Mouse (Mus musculus) MEL (cell line): ENCODE measurements around the gene Bahcc1. TPM values are rescaled to one million over a fixed set of nuclear protein-coding genes. Genes with fewer than 3 reads are reported as not detected.

ENCODE experiments used
- DNase-seq: peaks from one replicate; pipeline ENCODE4 v3.0.0; 2011; ENCODE audit warnings: low read depth, low spot score
- H3K27ac ChIP-seq: 2 replicates; pipeline ENCODE4 v1.5.1; 2012; ENCODE audit warnings: low read depth, mild to moderate bottlenecking, control low read depth, low read length, moderate library complexity; ENCODE audit not compliant: control insufficient read depth
- H3K27me3 ChIP-seq, 2 experiments: fragments of 150-350 bp in 1 of 2; sonication (generic) in 1 of 2; 2 replicates each; pipeline ENCODE4 v1.6.1; 2012; ENCODE audit warnings: low read length in 2 of 2, mild to moderate bottlenecking in 2 of 2, improper control_type of control experiment in 1 of 2, moderate library complexity in 1 of 2; ENCODE audit not compliant: insufficient read depth in 2 of 2, control insufficient read depth in 1 of 2
- H3K36me3 ChIP-seq, 2 experiments: 2 replicates each; pipeline ENCODE4 v1.6.1; 2012 to 2014; ENCODE audit warnings: low read length in 2 of 2, improper control_type of control experiment in 1 of 2, inconsistent platforms in 1 of 2, mild to moderate bottlenecking in 1 of 2; ENCODE audit not compliant: insufficient read depth in 2 of 2, control insufficient read depth in 1 of 2
- H3K4me1 ChIP-seq, 2 experiments: fragments of 150-350 bp in 1 of 2; sonication (generic) in 1 of 2; 2 replicates each; pipeline ENCODE4 v1.6.1; 2012; ENCODE audit warnings: low read length in 2 of 2, improper control_type of control experiment in 1 of 2, mild to moderate bottlenecking in 1 of 2; ENCODE audit not compliant: insufficient read depth in 2 of 2, control insufficient read depth in 1 of 2
- H3K4me3 ChIP-seq, 2 experiments: fragments of 150-350 bp in 1 of 2; sonication (generic) in 1 of 2; 2 replicates each; pipeline ENCODE4 v1.5.1; 2012; ENCODE audit warnings: low read depth in 2 of 2, low read length in 2 of 2, mild to moderate bottlenecking in 2 of 2, moderate library complexity in 2 of 2, control low read depth in 1 of 2, improper control_type of control experiment in 1 of 2; ENCODE audit not compliant: control insufficient read depth in 1 of 2, insufficient read depth in 1 of 2
- H3K79me2 ChIP-seq: 2 replicates; pipeline ENCODE4 v1.6.1; 2012; ENCODE audit warnings: mild to moderate bottlenecking, low read length, moderate library complexity; ENCODE audit not compliant: control insufficient read depth, poor library complexity, insufficient read depth
- H3K9ac ChIP-seq: 2 replicates; pipeline ENCODE4 v1.6.1; 2012; ENCODE audit warnings: low read depth, mild to moderate bottlenecking, control low read depth, low read length, moderate library complexity; ENCODE audit not compliant: control insufficient read depth, poor library complexity, severe bottlenecking
- H3K9me3 ChIP-seq: fragments of 150-350 bp; sonication (generic); replicated peaks from 2 replicates; pipeline ENCODE4 v1.6.1; 2012; ENCODE audit warnings: mild to moderate bottlenecking, low read length, improper control_type of control experiment, moderate library complexity; ENCODE audit not compliant: insufficient read depth
- BHLHE40 ChIP-seq: IDR thresholded peaks from 2 replicates; pipeline ENCODE4 v1.6.1; 2012; ENCODE audit warnings: low read depth, mild to moderate bottlenecking, inconsistent platforms, low read length, improper control_type of control experiment, borderline replicate concordance
- CHD2 ChIP-seq: IDR thresholded peaks from 2 replicates; pipeline ENCODE4 v1.6.1; 2011; ENCODE audit warnings: low read length, improper control_type of control experiment
- CTCF ChIP-seq, 3 experiments: IDR thresholded peaks in 2 of 3; conservative IDR thresholded peaks in 1 of 3; 2 replicates each; pipeline ENCODE4 v1.5.1; 2011 to 2012; ENCODE audit warnings: low read length in 3 of 3, low read depth in 2 of 3, mild to moderate bottlenecking in 2 of 3, improper control_type of control experiment in 1 of 3, inconsistent platforms in 1 of 3, mixed read lengths in 1 of 3, moderate library complexity in 1 of 3; ENCODE audit not compliant: control insufficient read depth in 1 of 3, insufficient read depth in 1 of 3, poor library complexity in 1 of 3, severe bottlenecking in 1 of 3
- E2F4 ChIP-seq: IDR thresholded peaks from 2 replicates; pipeline ENCODE4 v1.6.1; 2011; ENCODE audit warnings: low read depth, low read length, improper control_type of control experiment, borderline replicate concordance
- ELF1 ChIP-seq: IDR thresholded peaks from 2 replicates; pipeline ENCODE4 v1.6.1; 2014; ENCODE audit warnings: low read depth, mild to moderate bottlenecking, inconsistent platforms, low read length, improper control_type of control experiment, moderate library complexity
- EP300 ChIP-seq, 2 experiments: IDR thresholded peaks; 2 replicates each; pipeline ENCODE4 v1.6.1; 2011; ENCODE audit warnings: improper control_type of control experiment in 2 of 2, low read length in 2 of 2, low read depth in 1 of 2, mild to moderate bottlenecking in 1 of 2
- GABPA ChIP-seq: IDR thresholded peaks from 2 replicates; pipeline ENCODE4 v1.6.1; 2012; ENCODE audit warnings: low read depth, mild to moderate bottlenecking, inconsistent platforms, low read length, improper control_type of control experiment, moderate library complexity
- GATA1 ChIP-seq: IDR thresholded peaks from 2 replicates; pipeline ENCODE4 v1.6.1; 2011; ENCODE audit warnings: low read depth, low read length, improper control_type of control experiment
- HCFC1 ChIP-seq: IDR thresholded peaks from 2 replicates; pipeline ENCODE4 v1.6.1; 2012; ENCODE audit warnings: low read depth, mild to moderate bottlenecking, inconsistent platforms, low read length, improper control_type of control experiment, moderate library complexity
- KAT2A ChIP-seq: conservative IDR thresholded peaks from 2 replicates; pipeline ENCODE4 v1.6.1; 2012; ENCODE audit warnings: low read depth, low read length, improper control_type of control experiment, inconsistent platforms
- MAFK ChIP-seq: IDR thresholded peaks from 2 replicates; pipeline ENCODE4 v1.6.1; 2011; ENCODE audit warnings: low read depth, mild to moderate bottlenecking, low read length, improper control_type of control experiment, borderline replicate concordance
- MAZ ChIP-seq: IDR thresholded peaks from 2 replicates; pipeline ENCODE4 v1.6.1; 2012; ENCODE audit warnings: low read depth, mild to moderate bottlenecking, inconsistent platforms, low read length, improper control_type of control experiment
- MXI1 ChIP-seq: IDR thresholded peaks from 2 replicates; pipeline ENCODE4 v1.6.1; 2011; ENCODE audit warnings: mild to moderate bottlenecking, low read depth, low read length, improper control_type of control experiment
- MYB ChIP-seq: IDR thresholded peaks from 2 replicates; pipeline ENCODE4 v1.6.1; 2011; ENCODE audit warnings: mild to moderate bottlenecking, low read depth, low read length, improper control_type of control experiment
- NELFE ChIP-seq: IDR thresholded peaks from 2 replicates; pipeline ENCODE4 v1.6.1; 2011; ENCODE audit warnings: low read depth, low read length, improper control_type of control experiment
- NRF1 ChIP-seq: IDR thresholded peaks from 2 replicates; pipeline ENCODE4 v1.6.1; 2014; ENCODE audit warnings: low read depth, mild to moderate bottlenecking, inconsistent platforms, low read length, improper control_type of control experiment, moderate library complexity; ENCODE audit not compliant: poor library complexity, insufficient read depth, severe bottlenecking
- POLR2A ChIP-seq, 2 experiments: IDR thresholded peaks; 2 replicates each; pipeline ENCODE4 v1.6.1; 2011 to 2012; ENCODE audit warnings: low read length in 2 of 2, mild to moderate bottlenecking in 2 of 2, control low read depth in 1 of 2, improper control_type of control experiment in 1 of 2, low read depth in 1 of 2, moderate library complexity in 1 of 2; ENCODE audit not compliant: control insufficient read depth in 1 of 2, insufficient read depth in 1 of 2, poor library complexity in 1 of 2
- RAD21 ChIP-seq: IDR thresholded peaks from 2 replicates; pipeline ENCODE4 v1.6.1; 2011; ENCODE audit warnings: mild to moderate bottlenecking, low read depth, low read length, improper control_type of control experiment
- RCOR1 ChIP-seq: IDR thresholded peaks from 2 replicates; pipeline ENCODE4 v1.6.1; 2012; ENCODE audit warnings: low read depth, mild to moderate bottlenecking, inconsistent platforms, low read length, improper control_type of control experiment
- SMC3 ChIP-seq: IDR thresholded peaks from 2 replicates; pipeline ENCODE4 v1.6.1; 2011; ENCODE audit warnings: low read depth, low read length, improper control_type of control experiment
- TAL1 ChIP-seq: IDR thresholded peaks from 2 replicates; pipeline ENCODE4 v1.6.1; 2012; ENCODE audit warnings: mild to moderate bottlenecking, inconsistent platforms, low read length, moderate library complexity, mixed read lengths
- TBP ChIP-seq: IDR thresholded peaks from 2 replicates; pipeline ENCODE4 v1.8.0; 2011; ENCODE audit warnings: low read depth, low read length, improper control_type of control experiment
- TCF12 ChIP-seq: IDR thresholded peaks from 2 replicates; pipeline ENCODE4 v1.6.1; 2014; ENCODE audit warnings: low read depth, mild to moderate bottlenecking, inconsistent platforms, low read length, improper control_type of control experiment, moderate library complexity
- UBTF ChIP-seq: IDR thresholded peaks from 2 replicates; pipeline ENCODE4 v1.6.1; 2012; ENCODE audit warnings: low read depth, mild to moderate bottlenecking, inconsistent platforms, low read length, improper control_type of control experiment, moderate library complexity, borderline replicate concordance; ENCODE audit not compliant: insufficient read depth
- USF1 ChIP-seq: IDR thresholded peaks from 2 replicates; pipeline ENCODE4 v1.6.1; 2014; ENCODE audit warnings: low read depth, mild to moderate bottlenecking, inconsistent platforms, low read length, improper control_type of control experiment, moderate library complexity
- ZMIZ1 ChIP-seq: IDR thresholded peaks from 2 replicates; pipeline ENCODE4 v1.6.1; 2012; ENCODE audit warnings: low read depth, mild to moderate bottlenecking, inconsistent platforms, low read length, improper control_type of control experiment, moderate library complexity
- polyA plus RNA-seq, 2 experiments: library from polyadenylated mRNA; stranded (reverse) in 1 of 2; unstranded in 1 of 2; fragments of >175 nt in 1 of 2; fragments of >200 nt in 1 of 2; gene quantifications; 2 replicates each; pipeline versions ENCODE4 v1.2.1 to v1.2.4; 2012; ENCODE audit warnings: low replicate concordance in 2 of 2, low read depth in 1 of 2; ENCODE audit not compliant: insufficient read length in 2 of 2, insufficient read depth in 1 of 2, missing spikeins in 1 of 2
- total RNA-seq: library from RNA; depleted of rRNA; stranded (reverse); fragments of 300-350 nt; gene quantifications from 2 replicates; pipeline ENCODE4 v1.2.3, GENCODE M21; 2012

The Bahcc1 gene
- total and polyA plus RNA-seq, 3 experiments, result 0.04 to 0.26 TPM; not detected in 1

DNA sequence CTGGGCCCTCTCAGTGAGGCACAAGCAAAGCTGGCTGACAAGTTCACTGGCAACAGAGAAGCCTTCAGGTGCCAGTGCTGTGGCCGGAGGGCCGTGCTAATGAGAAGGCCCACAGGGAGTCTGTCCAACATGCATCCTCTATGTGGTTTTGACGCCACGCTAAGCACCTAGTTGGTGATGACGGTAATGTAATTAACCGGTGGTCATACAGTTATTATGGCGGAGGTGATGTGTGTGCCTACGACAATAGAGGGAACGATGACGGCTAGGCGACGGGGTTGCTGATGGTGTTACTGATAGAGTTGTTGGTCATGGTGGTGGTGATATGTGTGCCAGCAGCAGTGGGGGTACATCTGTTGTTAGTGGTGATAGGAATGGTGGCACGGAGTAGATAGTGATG lies 25.2 kb downstream of the Bahcc1 start:
- Histone ChIP-seq H3K9me3 (no peaks in the 10 kb centered on the region), H3K9ac (no peak overlapping the region), H3K4me3 (no peak overlapping the region), H3K27me3 (no peaks in the 10 kb centered on the region), H3K27ac (no peak overlapping the region), H3K79me2 (no peaks in the 10 kb centered on the region), H3K36me3 (peaks cover 0 to 8% of the 10 kb centered on the region in 2 experiments; a peak in 2 of 4 replicates), H3K4me1 (peaks cover 8 to 19% of the 10 kb centered on the region in 2 experiments; a peak in 3 of 4 replicates)
- TF ChIP-seq TAL1 (no peak), EP300 (IDR thresholded peaks at IDR 0.05; ENCODE audit: low read depth in 1 of 2, low read length in 2 of 2) (no peak), MYB (no peak), KAT2A (no peak), USF1 (no peak), RAD21 (no peak), ELF1 (no peak), TBP (no peak), SMC3 (no peak), GATA1 (no peak), MAFK (no peak), UBTF (no peak), CHD2 (no peak), HCFC1 (no peak)
- no peak for DNase-seq

DNA sequence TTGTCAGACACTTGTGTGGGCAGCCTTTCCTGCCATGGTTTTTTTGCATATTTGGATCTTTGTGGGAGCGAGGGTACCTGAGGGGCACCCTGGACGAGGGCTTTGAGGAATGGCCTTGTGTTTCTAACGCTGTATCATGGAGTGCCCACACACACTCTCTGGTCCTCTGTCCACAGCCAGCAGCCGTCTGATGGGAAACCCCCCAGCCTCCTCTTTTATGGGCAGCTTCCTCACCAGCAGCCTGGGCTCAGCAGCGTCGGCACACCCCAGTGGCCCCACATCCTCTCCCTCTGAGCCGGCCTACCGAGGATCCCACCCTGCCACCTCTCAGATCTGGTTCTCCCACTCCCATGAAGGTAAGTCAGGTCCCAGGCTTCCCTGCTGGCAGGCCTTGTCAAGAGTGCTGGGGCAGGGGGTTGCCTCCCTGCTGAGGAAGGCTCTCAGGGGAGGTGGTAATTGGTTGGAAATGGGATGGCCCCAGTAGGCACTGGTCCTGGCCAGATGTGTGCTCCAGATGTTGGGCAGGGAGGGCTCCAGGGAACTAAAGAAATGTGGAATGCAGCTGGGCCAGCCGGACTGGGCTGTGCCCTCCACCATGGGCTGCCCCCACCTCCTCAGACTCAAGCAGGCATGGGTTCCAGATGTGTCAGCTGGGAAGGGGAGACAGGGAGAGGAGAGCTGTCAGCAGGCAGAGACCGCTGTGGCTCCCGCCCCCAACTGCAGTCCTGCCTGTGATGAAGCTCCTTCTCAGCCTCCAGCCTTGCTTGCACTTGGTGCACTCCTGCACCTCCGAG lies 26.3 kb downstream of the Bahcc1 start:
- no peak overlapping the region for H3K9ac ChIP-seq
- DNase-seq, result no peak
- TF ChIP-seq USF1, result no peak
- no peak for TF ChIP-seq KAT2A
- TF ChIP-seq ELF1, result no peak
- TF ChIP-seq HCFC1, result no peak
- TF ChIP-seq RCOR1, result no peak
- no peak for TF ChIP-seq MXI1
- no peak for TF ChIP-seq TCF12
- TF ChIP-seq E2F4, result no peak
- no peak for TF ChIP-seq CTCF (IDR thresholded peaks at IDR 0.05 in 2 of 3, conservative IDR thresholded peaks at IDR 0.05 in 1 of 3; ENCODE audit: control insufficient read depth in 1 of 3, insufficient read depth in 1 of 3, low read depth in 2 of 3, low read length in 3 of 3, poor library complexity in 1 of 3, severe bottlenecking in 1 of 3)
- no peak for TF ChIP-seq CHD2
- no peak for TF ChIP-seq MAZ
- no peak for TF ChIP-seq ZMIZ1
- TF ChIP-seq POLR2A (IDR thresholded peaks at IDR 0.05; ENCODE audit: control insufficient read depth in 1 of 2, insufficient read depth in 1 of 2, low read depth in 1 of 2, low read length in 2 of 2, poor library complexity in 1 of 2), result no peak
- no peak for TF ChIP-seq NRF1
- TF ChIP-seq EP300 (IDR thresholded peaks at IDR 0.05; ENCODE audit: low read depth in 1 of 2, low read length in 2 of 2), result no peak
- no peak for TF ChIP-seq BHLHE40
- TF ChIP-seq TAL1, result no peak
- TF ChIP-seq NELFE, result no peak
- TF ChIP-seq SMC3, result no peak
- no peak for TF ChIP-seq GABPA
- TF ChIP-seq, all 39 proteins: peak for 0
- H3K27me3 ChIP-seq, result no peaks in the 10 kb centered on the region
- peaks cover 8 to 24% of the 10 kb centered on the region in 2 experiments; a peak in 3 of 4 replicates for H3K4me1 ChIP-seq
- no peak overlapping the region for H3K27ac ChIP-seq
- no peak overlapping the region for H3K4me3 ChIP-seq
- no peaks in the 10 kb centered on the region for H3K79me2 ChIP-seq
- peaks cover 0 to 8% of the 10 kb centered on the region in 2 experiments; a peak in 2 of 4 replicates for H3K36me3 ChIP-seq
- H3K9me3 ChIP-seq, result no peaks in the 10 kb centered on the region
